Mouse (Mus musculus) liver, embryonic 16.5 days (tissue): ENCODE measurements around the gene Supt5. TPM values are rescaled to one million over a fixed set of nuclear protein-coding genes. Genes with fewer than 3 reads are reported as not detected.
A peak's percentile ranks its signal among the peaks of the same experiment; 100 is the strongest.

ENCODE experiments used
- ATAC-seq: fragments of 200-750 bp; cut with Nextera tagmentation; 2 replicates; pipeline ENCODE4 v1.8.0; 2017; ENCODE audit warnings: low read depth, mild to moderate bottlenecking, moderate number of reproducible peaks, moderate library complexity
- H3K27ac ChIP-seq: fragments of 300-500 bp; sonication (generic); 2 replicates; pipeline ENCODE4 v1.5.1; 2014; ENCODE audit warnings: mild to moderate bottlenecking, low read length
- H3K27me3 ChIP-seq: fragments of 300-500 bp; sonication (generic); 2 replicates; pipeline ENCODE4 v1.6.1; 2014; ENCODE audit warnings: low read depth, low read length, mixed read lengths; ENCODE audit not compliant: control insufficient read depth, insufficient read depth
- H3K36me3 ChIP-seq: fragments of 300-500 bp; sonication (generic); 2 replicates; pipeline ENCODE4 v1.6.1; 2014; ENCODE audit warnings: mild to moderate bottlenecking; ENCODE audit not compliant: control insufficient read depth, insufficient read depth
- H3K4me1 ChIP-seq: fragments of 300-500 bp; sonication (generic); 2 replicates; pipeline ENCODE4 v1.6.1; 2014; ENCODE audit warnings: low read depth, low read length, mixed read lengths; ENCODE audit not compliant: control insufficient read depth
- H3K4me2 ChIP-seq: fragments of 300-500 bp; sonication (generic); 2 replicates; pipeline ENCODE4 v1.6.1; 2014; ENCODE audit warnings: low read depth, low read length, mixed read lengths
- H3K4me3 ChIP-seq: fragments of 300-500 bp; sonication (generic); 2 replicates; pipeline ENCODE4 v1.5.1; 2014; ENCODE audit warnings: low read depth, mild to moderate bottlenecking, low read length
- H3K9ac ChIP-seq: fragments of 300-500 bp; sonication (generic); 2 replicates; pipeline ENCODE4 v1.6.1; 2014; ENCODE audit warnings: low read depth, low read length
- H3K9me3 ChIP-seq: fragments of 300-500 bp; sonication (generic); replicated peaks from 2 replicates; pipeline ENCODE4 v1.6.1; 2016; ENCODE audit warnings: low read length; ENCODE audit not compliant: control insufficient read depth
- WGBS: fragments of 180-500 bp; shearing (Covaris S2); extraction: QIAGEN DNeasy Blood & Tissue Kit; methylation state at CpG from one replicate; pipeline ENCODE4 v1.1.7; 2014; ENCODE audit not compliant: insufficient replicate concordance; 5-methylcytosine and 5-hydroxymethylcytosine counted together
- polyA plus RNA-seq: library from polyadenylated mRNA; unstranded; fragments of >200 nt; fragmentation: Nextera tagmentation; extraction: Ambion mirVana; gene quantifications from 2 replicates; pipeline ENCODE4 v1.2.1, GENCODE M21; 2015

The Supt5 gene
- polyA plus RNA-seq, 1 experiment from 2014 or later: 34.0 TPM

- peak overlapping the region; percentile 96 for H3K27ac ChIP-seq
- WGBS: 5% methylated on average over 30 of the region's 30 CpGs
- peak overlapping the region; percentile 96 for H3K4me2 ChIP-seq
- H3K4me1 ChIP-seq: peaks cover 83% of the 10 kb centered on the region
- H3K27me3 ChIP-seq: peaks cover 3% of the 10 kb centered on the region; the same call in 1 of the 2 replicates
- peaks cover 4% of the 10 kb centered on the region; the same call in 1 of the 2 replicates for H3K36me3 ChIP-seq
- no peaks in the 10 kb centered on the region for H3K9me3 ChIP-seq
- peak overlapping the region; percentile 61 for H3K4me3 ChIP-seq
- peak; percentile 4 for ATAC-seq
- H3K9ac ChIP-seq: peak overlapping the region; percentile 77
These were observed 37.6 kb upstream of the Supt5 start for GRCm38 (mm10) chr7:28376011-28376771.

- Histone ChIP-seq H3K27me3 (peaks cover 6% of the 10 kb centered on the region), H3K36me3 (peaks cover 4% of the 10 kb centered on the region; the same call in 1 of the 2 replicates), H3K4me1 (peaks cover 80% of the 10 kb centered on the region), H3K4me2 (peak overlapping the region; percentile 96), H3K9ac (peak overlapping the region; percentile 77), H3K9me3 (no peaks in the 10 kb centered on the region), H3K4me3 (peak overlapping the region; percentile 61), H3K27ac (peak overlapping the region; percentile 96)
- WGBS: under 1% methylated on average over 36 of the region's 36 CpGs
- ATAC-seq: peak; percentile 44
These were observed 36.8 kb upstream of the Supt5 start for GRCm38 (mm10) chr7:28375176-28375921.

GRCm38 (mm10) chr7:28374647-28375046 lies 36.1 kb upstream of the Supt5 start:
- H3K4me2 ChIP-seq: peak overlapping the region; percentile 96
- no peak overlapping the region for H3K4me3 ChIP-seq
- no peak for ATAC-seq
- WGBS: 46% methylated on average over 10 of the region's 10 CpGs
- H3K36me3 ChIP-seq: peaks cover 4% of the 10 kb centered on the region; the same call in 1 of the 2 replicates
- peak overlapping the region; percentile 77; the same call in 1 of the 2 replicates for H3K9ac ChIP-seq
- peaks cover 7% of the 10 kb centered on the region for H3K27me3 ChIP-seq
- H3K27ac ChIP-seq: peak overlapping the region; percentile 96
- H3K4me1 ChIP-seq: peaks cover 73% of the 10 kb centered on the region
- no peaks in the 10 kb centered on the region for H3K9me3 ChIP-seq

GRCm38 (mm10) chr7:28373891-28374495 lies 35.4 kb upstream of the Supt5 start:
- Histone ChIP-seq H3K36me3 (peaks cover 4% of the 10 kb centered on the region; the same call in 1 of the 2 replicates), H3K9ac (no peak overlapping the region), H3K27ac (peak overlapping the region; percentile 96), H3K27me3 (peaks cover 7% of the 10 kb centered on the region), H3K4me1 (peaks cover 68% of the 10 kb centered on the region), H3K4me3 (no peak overlapping the region), H3K9me3 (no peaks in the 10 kb centered on the region), H3K4me2 (no peak overlapping the region)
- no peak for ATAC-seq
- WGBS: 76% methylated on average over 7 of the region's 7 CpGs

GRCm38 (mm10) chr7:28373131-28373581 lies 34.6 kb upstream of the Supt5 start:
- Histone ChIP-seq H3K4me2 (peak overlapping the region; percentile 98), H3K9ac (peak overlapping the region; percentile 59), H3K4me3 (peak overlapping the region; percentile 71), H3K27ac (peak overlapping the region; percentile 86), H3K9me3 (no peaks in the 10 kb centered on the region), H3K4me1 (peaks cover 60% of the 10 kb centered on the region), H3K27me3 (peaks cover 7% of the 10 kb centered on the region), H3K36me3 (peaks cover 4% of the 10 kb centered on the region; the same call in 1 of the 2 replicates)
- WGBS: under 1% methylated on average over 9 of the region's 9 CpGs
- 0 out of 2 replicates have a peak, but pooled peaks have one; percentile 2 for ATAC-seq

GRCm38 (mm10) chr7:28372251-28373108 lies 33.9 kb upstream of the Supt5 start, which contains the start of gene Plekhg2:
Gene Plekhg2 (minus strand): TSS chr7:28372599.
- WGBS: under 1% methylated on average over 65 of the region's 66 CpGs

GRCm38 (mm10) chr7:28371514-28371989 lies 33.0 kb upstream of the Supt5 start:
- under 1% methylated on average over 41 of the region's 43 CpGs for WGBS
- peaks cover 46% of the 10 kb centered on the region for H3K4me1 ChIP-seq

More at GRCm38 (mm10) chr7:28372251-28373108, 33.9 kb upstream of the Supt5 start, which contains the start of gene Plekhg2:
- Histone ChIP-seq H3K4me1 (peaks cover 53% of the 10 kb centered on the region), H3K27ac (peak within 1 kb of the TSS; percentile 86), H3K4me3 (peak within 1 kb of the TSS; percentile 71), H3K9ac (peak within 1 kb of the TSS; percentile 72), H3K36me3 (peaks cover 2% of the 10 kb centered on the region; the same call in 1 of the 2 replicates), H3K27me3 (peaks cover 7% of the 10 kb centered on the region), H3K9me3 (no peaks in the 10 kb centered on the region), H3K4me2 (peak within 1 kb of the TSS; percentile 98)
- peak; percentile 85 for ATAC-seq

More at GRCm38 (mm10) chr7:28371514-28371989, 33.0 kb upstream of the Supt5 start:
- peak overlapping the region; percentile 72 for H3K9ac ChIP-seq
- peaks cover 7% of the 10 kb centered on the region for H3K27me3 ChIP-seq
- peak overlapping the region; percentile 71 for H3K4me3 ChIP-seq
- H3K27ac ChIP-seq: peak overlapping the region; percentile 86; the same call in 1 of the 2 replicates
- H3K9me3 ChIP-seq: no peaks in the 10 kb centered on the region
- no peak for ATAC-seq
- peak overlapping the region; percentile 98 for H3K4me2 ChIP-seq
- H3K36me3 ChIP-seq: no peaks in the 10 kb centered on the region
